Mouse (Mus musculus): ENCODE results near the gene AC109138.7.

DNA sequence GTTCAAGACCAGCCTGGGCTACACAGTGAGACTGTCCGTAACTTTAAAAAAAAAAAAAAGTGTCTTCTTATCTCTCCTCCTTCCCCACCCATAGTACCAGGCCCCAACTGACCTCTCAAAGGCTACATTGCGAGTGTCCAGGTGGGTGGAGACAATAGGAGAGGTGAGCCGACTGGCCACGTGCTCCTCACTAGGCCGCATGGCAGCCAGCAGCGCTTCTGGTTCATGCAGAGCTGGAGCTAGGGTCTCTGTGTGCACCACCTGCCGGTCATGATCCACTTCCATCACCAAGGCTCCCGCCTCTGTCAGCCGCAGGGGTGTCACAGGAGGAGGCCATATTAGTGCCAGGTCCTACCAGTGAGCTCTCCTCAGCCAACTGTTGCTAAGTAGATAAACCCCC, 66.3 kb downstream of the AC109138.7 start:
- TF ChIP-seq CTCF (IDR thresholded peaks at IDR 0.05; ENCODE audit: extremely low read depth, insufficient read depth, low read length): no peak
- no peak for TF ChIP-seq POLR2A (IDR thresholded peaks at IDR 0.05; ENCODE audit: extremely low read depth, insufficient read depth, low read length)

All from cortical plate, adult 2 months (tissue).